Mouse (Mus musculus): ENCODE measurements around the gene Cd200r3.

DNA sequence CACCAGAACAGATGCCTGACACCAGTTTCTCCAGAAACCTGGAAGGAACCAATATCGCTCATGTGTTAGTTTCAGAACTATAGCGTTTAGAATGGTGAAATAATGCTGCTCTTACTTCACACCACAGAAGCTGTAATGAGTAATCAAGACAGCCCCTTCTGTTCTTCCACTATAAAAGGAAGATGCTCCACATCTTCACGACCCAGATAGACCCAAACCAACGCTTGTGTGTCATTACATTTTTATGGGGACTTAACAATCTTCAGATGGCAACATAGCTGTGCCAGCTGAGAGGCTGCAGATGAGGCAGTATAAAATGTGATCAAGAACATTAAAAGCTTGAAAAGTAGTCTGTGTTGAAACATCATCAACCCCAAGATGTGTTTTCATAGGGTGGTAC lies 64.3 kb downstream of the Cd200r3 start:
- TF ChIP-seq CTCF (IDR thresholded peaks at IDR 0.05; ENCODE audit: low read depth), result no peak
- TF ChIP-seq EP300 (IDR thresholded peaks at IDR 0.05; ENCODE audit: low read depth), result no peak

Measured in liver, embryonic 14.5 days (tissue).